16 mouse cellular contexts compared by ENCODE assay signal in genomic region chr1:166796362-166796925, GRCm38 (mm10).
DNase-seq lines count a peak whose midpoint lies in the region; ATAC-seq lines count a peak whose summit lies in the region.
"Had no signal": no experiment of that assay in that cellular context is flagged by ENCODE, and none has a peak within 500 bp of the region (broad histone marks: within the 10 kb centered on the region; RNA-seq: fewer than 3 reads in every experiment).

No protein-coding gene starts in this region.

- DNase-seq in kidney, postnatal 10 days: peak; percentile 14
- DNase-seq in kidney, adult 11 months: no peak
- peak; percentile 85 to 87 for DNase-seq in cerebellum, postnatal 10 days
- peak; percentile 29 for DNase-seq in layer of hippocampus, adult 9-11 months
- DNase-seq in right cerebral cortex, adult 2 months (ENCODE audit: low spot score in 2 of 2): peak; percentile 53 to 61
- no peak for DNase-seq in thymus, postnatal 36 days
- DNase-seq in gastrocnemius, adult 8-10 months (ENCODE audit: low spot score in 2 of 2): no peak
- DNase-seq: B cell, adult 2 months; heart, adult 18-20 months; heart, postnatal 14 days; liver, embryonic 13.5 days; lung, postnatal 14 days; thymus, postnatal 14 days had no signal

- no peak for ATAC-seq in erythroid progenitor cell, adult 5-6 weeks (replicated peaks; ENCODE audit: low FRiP score, poor library complexity, severe bottlenecking)
- ATAC-seq: intestine, postnatal 0 days; midbrain, embryonic 16.5 days had no signal

Comparison
In these comparisons a context has a peak if more than half of its experiments do, and no peak if none do; other contexts are left out.
1. DNase-seq: peak in kidney, postnatal 10 days (single experiment), cerebellum, postnatal 10 days (2 of 2), layer of hippocampus, adult 9-11 months (single experiment) and right cerebral cortex, adult 2 months (2 of 2); none in kidney, adult 11 months (single experiment), thymus, postnatal 36 days (0 of 2) and gastrocnemius, adult 8-10 months (0 of 2).